Mouse (Mus musculus) hindbrain, embryonic 10.5 days (tissue): Measurements from ENCODE around the gene Sdc4. TPM values are rescaled to one million over a fixed set of nuclear protein-coding genes. Genes with fewer than 3 reads are reported as not detected.

Experiments
- DNase-seq: peaks from one replicate; pipeline ENCODE4 v3.0.0-alpha.2; 2017; ENCODE audit warnings: low spot score
- H3K27ac ChIP-seq: fragments of 300-500 bp; sonication (generic); 2 replicates; pipeline ENCODE4 v1.5.1; 2016; ENCODE audit warnings: mild to moderate bottlenecking, moderate library complexity
- H3K27me3 ChIP-seq: fragments of 300-500 bp; sonication (generic); 2 replicates; pipeline ENCODE4 v1.6.1; 2016; ENCODE audit warnings: mild to moderate bottlenecking; ENCODE audit not compliant: poor library complexity, insufficient read depth, severe bottlenecking
- H3K36me3 ChIP-seq: fragments of 300-500 bp; sonication (generic); 2 replicates; pipeline ENCODE4 v1.6.1; 2016; ENCODE audit warnings: mild to moderate bottlenecking, moderate library complexity
- H3K4me1 ChIP-seq: fragments of 300-500 bp; sonication (generic); replicated peaks from 2 replicates; pipeline ENCODE4 v1.6.1; 2016; ENCODE audit warnings: mild to moderate bottlenecking
- H3K4me3 ChIP-seq: fragments of 300-500 bp; sonication (generic); 2 replicates; pipeline ENCODE4 v1.5.1; 2016; ENCODE audit warnings: mild to moderate bottlenecking, moderate library complexity
- H3K9me3 ChIP-seq: fragments of 300-500 bp; sonication (generic); 2 replicates; pipeline ENCODE4 v1.6.1; 2016; ENCODE audit warnings: mild to moderate bottlenecking, moderate library complexity
- WGBS: fragments of 180-500 bp; shearing (Covaris S2); methylation state at CpG from one replicate; pipeline ENCODE4 v1.1.7; 2016; 5-methylcytosine and 5-hydroxymethylcytosine counted together
- polyA plus RNA-seq: library from polyadenylated mRNA; unstranded; fragments of >200 nt; fragmentation: Nextera tagmentation; extraction: Ambion mirVana; gene quantifications from 2 replicates; pipeline ENCODE4 v1.2.1, GENCODE M21; 2016

The Sdc4 gene
- polyA plus RNA-seq, 1 experiment from 2014 or later = 14.8 TPM

DNA sequence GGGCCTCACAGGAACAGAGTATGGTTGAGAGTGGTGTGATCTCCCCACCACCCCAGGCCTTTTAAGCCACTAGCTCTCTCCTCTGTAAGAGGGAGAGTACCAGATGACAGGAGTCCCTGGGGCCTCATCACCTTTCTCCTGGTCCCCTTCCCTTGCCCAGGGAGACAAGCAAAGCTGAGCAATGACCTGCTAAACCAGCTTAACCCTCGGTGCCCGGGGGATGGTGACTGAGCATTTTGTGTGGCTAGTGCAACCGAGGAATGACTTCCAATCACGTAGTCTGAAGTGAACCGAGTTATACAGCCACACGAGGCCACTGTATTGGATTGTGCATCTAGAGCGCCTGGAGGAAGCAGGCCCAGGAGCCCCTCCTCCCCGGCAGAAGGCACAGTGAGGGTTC is 19.3 kb downstream of the Sdc4 start:
- no peak overlapping the region for H3K27ac ChIP-seq
- H3K36me3 ChIP-seq = peaks cover 12% of the 10 kb centered on the region; the same call in 1 of the 2 replicates
- peaks cover 19% of the 10 kb centered on the region for H3K27me3 ChIP-seq
- no peak for DNase-seq
- no peaks in the 10 kb centered on the region for H3K9me3 ChIP-seq
- no peak overlapping the region for H3K4me3 ChIP-seq
- WGBS = 88% methylated on average over 8 of the region's 8 CpGs
- H3K4me1 ChIP-seq = peaks cover 18% of the 10 kb centered on the region

DNA sequence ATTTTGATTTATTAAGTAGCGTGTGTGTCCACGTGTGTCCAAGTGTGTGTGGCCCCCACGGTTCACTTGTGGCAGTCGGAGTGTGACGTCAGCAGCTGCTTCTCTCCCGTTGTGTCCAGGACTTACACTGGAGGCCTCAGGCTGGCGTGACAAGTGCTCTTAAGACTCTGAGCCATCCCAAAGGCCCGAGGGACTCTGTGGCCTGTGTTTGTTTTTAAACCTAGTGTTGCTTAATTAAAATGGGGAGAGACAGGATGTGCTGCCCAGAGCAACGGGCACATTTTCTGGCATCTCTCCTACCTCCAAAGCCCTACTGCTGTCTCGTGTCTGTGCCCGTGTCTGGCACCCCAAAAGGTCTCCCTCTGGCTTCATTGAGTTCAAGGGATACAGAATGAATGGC is 20.2 kb downstream of the Sdc4 start:
- H3K4me1 ChIP-seq = peaks cover 14% of the 10 kb centered on the region
- H3K27me3 ChIP-seq = peaks cover 9% of the 10 kb centered on the region; the same call in 1 of the 2 replicates
- H3K27ac ChIP-seq = no peak overlapping the region
- DNase-seq = no peak
- peaks cover 7% of the 10 kb centered on the region; the same call in 1 of the 2 replicates for H3K36me3 ChIP-seq
- WGBS = 90% methylated on average over 11 of the region's 11 CpGs
- no peak overlapping the region for H3K4me3 ChIP-seq
- no peaks in the 10 kb centered on the region for H3K9me3 ChIP-seq

DNA sequence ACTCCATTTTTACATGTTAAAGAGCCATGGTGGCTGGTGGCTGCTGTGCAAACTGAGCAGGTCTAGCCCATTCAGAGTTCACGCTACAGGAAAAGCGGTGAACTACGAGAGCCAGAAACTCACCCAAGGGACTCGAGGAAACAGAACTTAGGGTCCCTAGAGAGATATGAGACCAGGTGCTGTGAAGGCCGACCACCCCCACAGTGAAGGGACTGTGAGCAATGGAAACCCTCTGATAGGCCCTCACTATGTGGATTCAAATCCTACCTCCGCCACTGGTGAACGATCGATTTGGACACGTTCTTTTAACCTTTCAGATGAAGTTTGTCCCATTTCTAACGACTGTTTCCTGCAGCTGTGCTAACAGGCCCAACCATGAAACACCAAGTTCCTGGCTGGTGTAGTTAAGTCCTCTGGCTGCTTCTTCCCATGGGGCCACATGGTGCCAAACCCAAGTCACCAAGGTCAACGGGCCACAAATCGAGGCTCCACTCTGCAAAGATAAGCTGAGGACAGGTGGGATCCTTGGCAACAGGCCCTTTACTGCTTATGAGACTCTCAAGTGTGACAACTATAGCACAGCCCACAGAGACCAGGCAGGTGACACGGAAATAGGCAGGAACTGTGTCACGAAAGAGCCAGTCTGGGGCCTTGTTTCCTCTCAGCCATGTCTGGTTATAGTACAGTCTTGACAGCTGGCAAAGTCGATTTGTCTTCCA is 20.9 kb downstream of the Sdc4 start:
- no peak for DNase-seq
- H3K27me3 ChIP-seq = 0 out of 2 replicates have a peak, but pooled peaks cover 3% of the 10 kb centered on the region
- no peak overlapping the region for H3K27ac ChIP-seq
- H3K36me3 ChIP-seq = peaks cover 4% of the 10 kb centered on the region; the same call in 1 of the 2 replicates
- H3K9me3 ChIP-seq = no peaks in the 10 kb centered on the region
- H3K4me1 ChIP-seq = peaks cover 9% of the 10 kb centered on the region
- 90% methylated on average over 15 of the region's 15 CpGs for WGBS
- no peak overlapping the region for H3K4me3 ChIP-seq

DNA sequence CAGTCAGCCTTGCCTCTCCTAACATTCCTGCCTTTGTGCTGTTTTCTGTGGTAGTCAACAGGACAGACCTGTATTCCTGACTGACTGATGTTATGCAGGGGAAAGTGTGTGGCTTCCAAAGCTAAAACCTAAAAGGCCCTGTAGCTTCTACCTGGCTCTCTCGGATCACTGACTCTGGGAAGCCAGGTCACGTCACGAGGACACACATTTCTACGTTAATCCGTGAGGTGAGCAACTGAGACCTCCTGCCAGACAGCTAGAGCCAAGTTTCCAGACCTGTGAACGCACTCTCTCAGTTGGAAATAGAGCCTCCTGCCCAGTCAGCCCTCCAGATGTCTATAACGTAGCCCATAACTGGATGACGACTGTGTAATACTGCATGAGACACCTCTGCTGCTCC is 21.7 kb downstream of the Sdc4 start:
- no peak for DNase-seq
- Histone ChIP-seq H3K9me3 (no peaks in the 10 kb centered on the region), H3K4me3 (no peak overlapping the region), H3K4me1 (peaks cover 9% of the 10 kb centered on the region), H3K27ac (no peak overlapping the region), H3K36me3 (peaks cover 3% of the 10 kb centered on the region; the same call in 1 of the 2 replicates), H3K27me3 (no peaks in the 10 kb centered on the region)
- 86% methylated on average over 8 of the region's 8 CpGs for WGBS

DNA sequence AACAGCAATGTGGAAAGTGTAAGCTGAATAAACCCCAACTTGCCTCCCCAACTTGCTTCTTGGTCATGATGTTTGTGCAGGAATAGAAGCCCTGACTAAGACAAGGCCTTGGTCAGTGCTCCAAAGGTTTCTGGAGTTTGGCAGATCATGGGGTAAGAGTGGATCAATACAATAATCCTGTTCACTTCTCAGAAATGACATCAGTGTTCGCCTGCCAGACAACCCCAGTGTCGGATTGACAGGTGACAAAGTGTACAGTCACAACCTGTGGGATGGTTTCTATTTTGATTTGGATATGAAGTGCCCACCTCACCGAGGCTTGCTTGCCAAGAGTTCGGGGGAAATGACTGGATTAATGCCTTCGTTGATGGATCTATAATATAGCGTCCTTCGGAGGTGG is 22.4 kb downstream of the Sdc4 start:
- peaks cover 9% of the 10 kb centered on the region for H3K4me1 ChIP-seq
- WGBS = 92% methylated on average over 7 of the region's 7 CpGs
- no peak overlapping the region for H3K4me3 ChIP-seq
- H3K36me3 ChIP-seq = peaks cover 3% of the 10 kb centered on the region; the same call in 1 of the 2 replicates
- H3K27me3 ChIP-seq = no peaks in the 10 kb centered on the region
- no peaks in the 10 kb centered on the region for H3K9me3 ChIP-seq
- no peak for DNase-seq
- no peak overlapping the region for H3K27ac ChIP-seq

DNA sequence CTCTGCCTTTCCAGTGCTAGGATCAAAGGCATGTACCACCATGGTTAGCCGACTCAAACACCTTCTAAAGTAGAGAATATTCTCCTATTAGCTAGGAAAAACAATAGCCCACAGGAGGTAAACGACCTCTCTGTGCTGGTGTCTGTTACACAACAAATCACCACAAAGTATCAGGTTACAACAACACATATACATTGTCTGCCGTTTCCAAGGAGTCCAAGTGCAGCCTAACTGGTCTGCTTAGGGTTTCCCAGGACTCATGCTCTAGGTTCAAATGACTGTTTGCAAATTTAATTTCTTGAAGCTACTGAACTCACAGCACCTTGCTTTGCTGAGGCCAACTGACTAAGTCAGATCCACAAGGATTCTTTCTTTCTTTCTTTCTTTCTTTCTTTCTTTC is 24.2 kb downstream of the Sdc4 start:
- DNase-seq = no peak
- Histone ChIP-seq H3K4me3 (no peak overlapping the region), H3K27ac (no peak overlapping the region), H3K27me3 (peaks cover 13% of the 10 kb centered on the region), H3K9me3 (no peaks in the 10 kb centered on the region), H3K36me3 (peaks cover 3% of the 10 kb centered on the region; the same call in 1 of the 2 replicates), H3K4me1 (peaks cover 9% of the 10 kb centered on the region)
- 3% methylated on average over 3 of the region's 3 CpGs for WGBS

DNA sequence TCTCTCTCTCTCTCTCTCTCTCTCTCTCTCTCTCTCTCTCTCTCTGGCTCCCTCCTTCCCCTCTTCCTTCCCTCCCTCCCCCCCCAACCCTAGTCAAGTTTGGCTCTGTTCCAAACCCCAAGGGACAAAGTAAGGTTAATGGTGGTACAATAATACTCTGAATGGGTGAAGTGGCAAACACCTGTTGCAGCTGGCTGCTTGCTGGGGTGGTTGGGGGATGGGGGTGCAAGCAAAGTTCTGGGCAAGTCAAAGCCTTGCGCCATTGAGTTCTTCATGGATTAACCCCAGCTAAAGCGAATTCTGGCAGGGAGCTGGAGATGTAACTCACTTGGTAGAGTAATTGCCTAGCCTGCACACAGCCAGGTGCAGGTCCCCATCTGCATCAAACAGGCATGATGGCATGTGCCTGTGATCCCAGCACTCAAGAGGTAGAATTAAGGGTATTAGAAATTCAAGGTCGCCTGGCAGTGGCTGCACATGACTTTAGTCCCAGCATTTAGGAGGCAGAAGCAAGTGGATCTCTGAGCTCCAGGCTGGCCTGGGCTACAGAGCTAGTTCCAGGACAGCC is 25.3 kb downstream of the Sdc4 start:
- DNase-seq = no peak
- Histone ChIP-seq H3K27ac (no peak overlapping the region), H3K36me3 (no peaks in the 10 kb centered on the region), H3K27me3 (peaks cover 24% of the 10 kb centered on the region), H3K9me3 (no peaks in the 10 kb centered on the region), H3K4me3 (no peak overlapping the region), H3K4me1 (peaks cover 15% of the 10 kb centered on the region)
- 31% methylated on average over 3 of the region's 3 CpGs for WGBS

DNA sequence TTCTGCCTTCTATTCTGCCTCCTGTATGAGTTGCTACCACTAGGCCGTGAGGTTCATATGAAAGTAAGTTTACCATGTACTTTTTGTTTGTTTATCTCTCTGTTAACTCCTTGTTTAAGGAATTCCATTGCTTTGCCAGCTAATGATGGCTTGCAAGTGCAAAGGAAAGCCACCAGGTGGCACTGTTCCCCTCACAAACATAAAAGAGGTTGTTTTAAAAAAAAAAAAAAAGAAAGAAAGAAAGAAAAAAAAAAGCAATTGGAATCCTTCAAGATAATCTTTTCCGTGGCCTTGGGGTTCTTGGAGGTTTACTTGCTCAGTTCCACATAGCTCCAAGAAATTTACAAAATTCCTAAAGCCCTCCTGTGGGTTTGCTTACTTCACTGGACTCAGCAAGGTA is 26.5 kb downstream of the Sdc4 start:
- H3K4me3 ChIP-seq = no peak overlapping the region
- no peak for DNase-seq
- H3K36me3 ChIP-seq = no peaks in the 10 kb centered on the region
- 4% methylated on average over 2 of the region's 2 CpGs for WGBS
- H3K4me1 ChIP-seq = peaks cover 15% of the 10 kb centered on the region
- peaks cover 30% of the 10 kb centered on the region for H3K27me3 ChIP-seq
- no peak overlapping the region for H3K27ac ChIP-seq
- H3K9me3 ChIP-seq = no peaks in the 10 kb centered on the region

DNA sequence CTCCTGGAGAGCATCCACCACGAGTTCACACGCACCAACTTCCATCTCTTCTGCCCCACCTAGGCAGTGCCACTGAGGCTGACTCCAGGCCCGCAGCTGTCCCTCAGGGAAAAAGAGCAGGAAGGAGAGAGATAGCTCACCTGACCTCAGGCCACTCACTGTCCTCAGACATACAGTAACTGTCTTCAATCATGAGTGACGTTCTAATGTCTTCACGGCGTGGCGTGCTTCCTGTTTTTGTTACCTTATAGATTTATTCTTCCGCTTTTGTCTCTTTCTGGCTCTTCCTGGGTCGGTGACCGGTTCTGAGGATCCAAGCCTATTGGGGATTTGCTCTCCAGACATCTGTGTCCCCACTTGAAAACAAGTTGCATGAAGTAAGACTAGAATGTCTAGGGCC is 29.1 kb downstream of the Sdc4 start:
- Histone ChIP-seq H3K4me3 (peak overlapping the region; percentile 34), H3K36me3 (no peaks in the 10 kb centered on the region), H3K27ac (no peak overlapping the region), H3K9me3 (no peaks in the 10 kb centered on the region), H3K4me1 (peaks cover 14% of the 10 kb centered on the region), H3K27me3 (peaks cover 44% of the 10 kb centered on the region)
- WGBS = 75% methylated on average over 10 of the region's 10 CpGs
- DNase-seq = no peak

DNA sequence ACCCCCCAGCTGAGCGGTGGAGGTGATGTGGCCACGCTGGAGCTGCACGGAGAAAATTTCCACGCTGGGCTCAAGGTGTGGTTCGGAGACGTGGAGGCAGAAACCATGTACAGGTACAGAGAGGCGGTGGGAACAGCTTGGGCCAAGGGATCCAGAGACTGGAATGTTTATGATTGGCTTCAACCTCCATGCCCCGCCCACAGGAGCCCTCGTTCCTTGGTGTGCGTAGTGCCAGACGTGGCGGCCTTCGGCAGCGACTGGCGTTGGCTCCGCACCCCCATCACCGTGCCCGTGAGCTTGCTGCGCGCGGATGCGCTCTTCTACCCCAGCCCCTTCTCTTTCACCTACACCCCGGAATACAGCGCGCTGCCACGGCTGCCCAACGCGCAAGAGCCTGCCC is 29.5 kb downstream of the Sdc4 start:
- DNase-seq = no peak
- H3K36me3 ChIP-seq = no peaks in the 10 kb centered on the region
- 29% methylated on average over 28 of the region's 28 CpGs for WGBS
- no peak overlapping the region for H3K27ac ChIP-seq
- peak overlapping the region; percentile 34 for H3K4me3 ChIP-seq
- H3K9me3 ChIP-seq = no peaks in the 10 kb centered on the region
- peaks cover 48% of the 10 kb centered on the region for H3K27me3 ChIP-seq
- H3K4me1 ChIP-seq = peaks cover 10% of the 10 kb centered on the region; the same call in 1 of the 2 replicates

DNA sequence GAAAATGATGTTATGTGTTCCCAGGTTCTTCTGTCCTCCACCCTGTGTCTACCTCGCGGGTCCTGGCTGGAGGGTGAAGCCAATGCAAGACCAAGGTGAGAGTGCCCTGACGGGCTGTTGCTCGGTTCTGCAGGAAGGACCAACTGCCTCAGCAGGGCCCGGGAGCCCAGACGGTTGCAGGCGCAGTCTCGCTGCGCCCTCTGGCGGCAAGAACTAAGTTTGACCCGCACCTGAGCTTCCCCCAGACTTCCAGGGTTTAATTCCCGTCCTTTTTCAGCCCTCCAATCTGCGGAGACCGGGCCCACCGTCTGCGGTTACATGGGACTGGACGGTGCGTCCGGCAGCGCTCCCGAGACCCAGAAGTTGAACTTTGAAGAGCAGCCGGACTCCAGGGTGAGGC is 36.0 kb downstream of the Sdc4 start:
- DNase-seq = peak; percentile 77
- Histone ChIP-seq H3K4me3 (no peak overlapping the region), H3K27ac (no peak overlapping the region), H3K27me3 (peaks cover 82% of the 10 kb centered on the region), H3K9me3 (no peaks in the 10 kb centered on the region), H3K4me1 (peaks cover 21% of the 10 kb centered on the region), H3K36me3 (no peaks in the 10 kb centered on the region)
- WGBS = 1% methylated on average over 22 of the region's 22 CpGs

DNA sequence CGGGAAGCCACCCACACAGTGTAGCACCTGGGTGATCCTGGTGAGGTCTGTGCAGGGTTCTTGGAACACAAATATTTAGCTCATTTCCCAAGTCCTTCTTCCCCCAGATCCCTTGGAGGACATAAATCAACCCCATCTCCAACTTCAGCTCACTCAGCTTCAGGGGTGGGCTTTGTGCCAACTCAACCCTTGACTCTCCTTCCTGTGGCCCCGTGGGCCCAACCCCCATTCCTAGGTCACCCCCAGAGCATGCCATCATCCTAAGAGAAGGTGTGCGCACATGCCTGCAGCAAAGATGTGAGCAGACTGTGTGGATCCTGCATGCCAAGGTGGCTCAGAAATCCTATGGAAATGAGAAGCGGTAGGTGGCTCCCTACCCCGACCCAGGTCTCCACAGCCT is 38.2 kb downstream of the Sdc4 start:
- no peak for DNase-seq
- H3K27me3 ChIP-seq = peaks cover 100% of the 10 kb centered on the region
- H3K27ac ChIP-seq = no peak overlapping the region
- H3K4me1 ChIP-seq = peaks cover 28% of the 10 kb centered on the region
- no peaks in the 10 kb centered on the region for H3K36me3 ChIP-seq
- WGBS = 42% methylated on average over 5 of the region's 5 CpGs
- no peak overlapping the region for H3K4me3 ChIP-seq
- H3K9me3 ChIP-seq = no peaks in the 10 kb centered on the region

DNA sequence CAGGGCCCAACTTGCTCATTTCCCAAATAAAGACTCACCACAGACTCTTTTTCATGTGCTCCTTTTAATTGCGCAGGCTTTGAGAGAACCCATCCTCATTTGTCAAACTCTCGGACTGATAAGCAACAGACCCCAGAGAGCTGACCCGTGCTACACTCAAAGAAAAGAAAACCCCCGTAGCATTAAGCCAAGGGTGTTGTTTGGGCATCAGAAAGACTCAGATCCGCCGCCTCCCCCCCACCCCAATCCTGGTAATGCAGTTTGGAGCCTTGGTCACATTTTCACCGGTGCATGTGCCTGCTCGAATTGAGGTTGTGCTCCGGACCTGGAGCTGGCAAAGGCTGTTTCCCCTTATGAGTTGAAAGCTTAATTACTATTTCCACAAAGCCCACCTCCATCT is 38.6 kb downstream of the Sdc4 start, which contains the start of gene Matn4:
Gene Matn4, minus strand, starts transcription at position 101 of the 400 bp plus-strand sequence.
- WGBS = 9% methylated on average over 9 of the region's 9 CpGs
- H3K9me3 ChIP-seq = no peaks in the 10 kb centered on the region
- H3K4me1 ChIP-seq = peaks cover 31% of the 10 kb centered on the region
- H3K4me3 ChIP-seq = peak within 1 kb of the TSS; percentile 46
- DNase-seq = no peak
- H3K36me3 ChIP-seq = no peaks in the 10 kb centered on the region
- H3K27me3 ChIP-seq = peaks cover 100% of the 10 kb centered on the region
- H3K27ac ChIP-seq = peak within 1 kb of the TSS; percentile 30; the same call in 1 of the 2 replicates
